Mouse (Mus musculus): Measurements from ENCODE around the gene Zc4h2. TPM values are rescaled to one million over a fixed set of nuclear protein-coding genes. Genes with fewer than 3 reads are reported as not detected.

Gene Zc4h2
- 0.12 and 0.32 TPM in 2 replicates for polyA plus RNA-seq (2012)

- TF ChIP-seq GATA1 (IDR thresholded peaks at IDR 0.05; ENCODE audit: low read length), result no peak
Observed at GRCm38 (mm10) chrX:95657804-95658599, at the start of gene Zc4h2. Zc4h2 (minus strand) TSS chrX:95658509.

GRCm38 (mm10) chrX:95687119-95687518, 28.8 kb upstream of the Zc4h2 start:
- TF ChIP-seq GATA1 (IDR thresholded peaks at IDR 0.05; ENCODE audit: low read length), result no peak

GRCm38 (mm10) chrX:95682206-95682605, 23.9 kb upstream of the Zc4h2 start:
- no peak for TF ChIP-seq GATA1 (IDR thresholded peaks at IDR 0.05; ENCODE audit: low read length)

GRCm38 (mm10) chrX:95658600-95659084, 333 bp upstream of the Zc4h2 start:
- TF ChIP-seq GATA1 (IDR thresholded peaks at IDR 0.05; ENCODE audit: low read length), result no peak

- no peak for TF ChIP-seq GATA1 (IDR thresholded peaks at IDR 0.05; ENCODE audit: low read length)
Observed at GRCm38 (mm10) chrX:95600609-95601008, 57.7 kb downstream of the Zc4h2 start.

Other genes with a start within 250 kb of the Zc4h2 start
- gene Amer1, start 213.6 kb downstream of the Zc4h2 start, polyA plus RNA-seq (2012), result 0.46 and 0.64 TPM in 2 replicates
- not detected in 2 replicates for gene Asb12, start 100.5 kb downstream of the Zc4h2 start, polyA plus RNA-seq (2012)
- not detected in 2 replicates for gene Pfn5, start 100.4 kb downstream of the Zc4h2 start, polyA plus RNA-seq (2012)
- gene Zc3h12b, start 53.2 kb upstream of the Zc4h2 start, polyA plus RNA-seq (2012), result not detected in 2 replicates